Mouse (Mus musculus) spleen, adult 18-20 months (tissue): ENCODE results near the gene Olfr692.

Source experiments
- DNase-seq, 2 experiments: peaks; one replicate each; pipeline ENCODE4 v3.0.0; 2022; ENCODE audit warnings: mixed read lengths in 2 of 2

Gene Olfr692

DNA sequence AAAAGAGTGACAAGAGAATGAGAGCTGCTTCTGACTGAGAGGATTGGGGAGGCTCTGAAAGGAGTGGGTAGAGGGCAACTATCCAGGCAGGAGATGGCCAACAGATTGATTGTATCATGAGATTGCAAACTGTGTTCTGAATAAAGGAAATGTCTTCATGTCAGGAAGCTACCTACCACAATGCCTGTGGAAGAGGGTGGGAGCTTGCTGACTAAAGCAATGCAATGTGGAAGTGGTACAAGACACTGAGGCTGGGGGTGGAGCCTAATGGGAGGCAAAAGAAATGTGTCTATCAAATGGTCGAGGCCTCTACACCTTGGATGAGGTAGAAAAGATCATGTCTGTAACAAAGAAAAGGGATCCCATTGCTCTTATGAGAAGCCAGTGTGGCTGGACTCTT lies 38.3 kb downstream of the Olfr692 start:
- no peak for DNase-seq

DNA sequence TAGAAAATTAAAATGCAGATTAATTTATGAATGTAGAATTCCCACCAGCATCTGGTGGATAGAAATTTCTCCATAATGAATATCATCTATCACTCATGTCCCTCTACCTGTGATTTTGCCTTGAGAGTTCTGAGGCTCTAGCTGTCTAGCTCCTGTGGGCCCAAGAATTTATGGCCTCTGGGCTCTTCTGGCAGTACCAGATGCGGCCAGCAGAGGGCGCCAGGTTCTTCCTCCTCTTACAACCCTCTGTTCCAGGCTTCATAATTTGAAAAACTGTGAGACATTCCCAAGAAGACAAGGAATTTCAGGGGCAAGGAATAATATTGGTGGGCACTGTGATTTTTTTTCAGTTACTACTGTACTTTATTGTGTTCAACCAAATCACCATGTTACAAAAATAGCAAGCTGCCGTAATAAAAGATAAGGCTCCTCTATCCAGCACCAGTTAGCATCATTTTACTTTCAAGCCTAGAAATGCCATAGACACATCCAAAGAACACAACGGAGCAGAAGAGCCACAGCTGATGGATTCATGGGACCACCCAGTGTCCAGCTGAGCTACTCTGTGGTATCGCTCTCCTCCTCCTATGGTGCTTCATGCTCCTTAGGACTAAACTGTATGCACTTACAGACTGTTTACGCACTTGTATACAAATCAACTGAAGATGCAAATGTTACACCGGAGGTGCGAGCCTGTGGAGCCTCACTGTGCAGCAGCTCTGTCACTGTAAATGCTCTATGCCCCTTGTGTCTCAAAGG lies 44.0 kb downstream of the Olfr692 start:
- peak in 1 of 2 experiments; percentile 71 for DNase-seq

DNA sequence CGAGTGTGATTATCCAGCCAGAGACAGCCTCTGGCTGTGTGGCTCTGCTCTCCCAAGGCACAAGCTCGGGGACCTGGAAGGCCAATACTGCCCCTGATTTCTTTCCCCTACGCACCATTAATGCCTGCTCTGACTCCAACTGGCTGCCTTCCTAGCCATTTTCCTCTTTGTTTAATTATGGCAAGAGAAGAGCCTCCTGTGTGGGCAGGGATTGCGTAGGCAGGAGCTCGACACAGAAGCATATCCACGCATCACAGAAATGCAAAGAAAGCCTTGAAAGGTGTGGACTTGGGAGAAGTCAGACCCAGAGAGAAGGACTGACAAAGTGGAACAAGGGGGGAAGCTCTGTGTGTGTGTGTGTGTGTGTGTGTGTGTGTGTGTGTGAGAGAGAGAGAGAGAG lies 46.4 kb downstream of the Olfr692 start:
- DNase-seq, result no peak

DNA sequence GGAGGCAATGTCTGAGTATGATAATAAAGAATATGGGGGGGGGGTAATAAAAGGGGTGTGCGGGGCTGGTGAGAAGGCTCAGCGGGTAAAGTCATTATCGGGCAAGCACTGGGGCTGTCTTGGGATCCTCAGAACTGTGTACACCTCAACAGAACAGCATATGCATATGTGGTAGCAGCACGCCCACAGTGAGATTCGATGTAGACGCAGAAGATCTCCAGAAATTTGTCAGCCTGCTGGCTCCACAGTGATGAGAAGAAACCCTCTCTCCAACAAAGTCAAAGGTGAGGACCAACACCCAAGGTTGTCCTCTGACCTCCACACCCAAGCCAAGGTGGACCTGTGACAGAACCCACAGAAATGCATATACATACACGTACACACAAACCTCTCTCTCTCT lies 48.5 kb downstream of the Olfr692 start:
- DNase-seq, result no peak

DNA sequence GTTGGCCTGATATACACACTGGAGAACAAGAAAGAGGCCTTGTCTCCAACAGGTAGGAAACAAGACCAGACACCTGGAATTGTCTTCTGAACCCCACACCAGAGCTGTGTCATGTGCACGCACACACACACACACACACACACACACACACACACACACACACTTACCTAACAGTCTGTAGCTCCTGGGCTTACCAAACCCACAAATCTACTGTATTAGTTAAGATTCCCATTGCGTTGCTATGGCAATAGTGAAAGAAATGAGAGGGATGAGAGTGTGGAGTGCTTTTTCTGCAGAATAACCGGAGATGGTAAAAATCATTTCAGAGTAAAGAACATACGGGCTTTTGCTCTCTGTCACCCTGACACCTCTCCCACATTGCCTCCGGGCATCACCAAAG lies 50.1 kb downstream of the Olfr692 start:
- no peak for DNase-seq
